Mouse (Mus musculus) erythroid progenitor cell, adult 5-6 weeks (primary cell): ENCODE measurements around the gene Hist2h3c2. TPM values are rescaled to one million over a fixed set of nuclear protein-coding genes. Genes with fewer than 3 reads are reported as not detected.

Source experiments
- ATAC-seq: replicated peaks from 2 replicates; pipeline ENCODE4 v1.8.0; 2016; ENCODE audit warnings: moderate number of reproducible peaks, mild to moderate bottlenecking, moderate TSS enrichment, inconsistent platforms; ENCODE audit not compliant: poor library complexity, low FRiP score, severe bottlenecking
- total RNA-seq, 2 experiments: library from RNA; stranded (forward) in 1 of 2; stranded (reverse) in 1 of 2; fragments of 150-400 nt in 1 of 2; fragments of 186-747, 209-891 nt in 1 of 2; gene quantifications; 2 replicates each; pipeline versions ENCODE4 v1.2.3 to v1.2.4; 2015 to 2017; ENCODE audit warnings: low replicate concordance in 2 of 2

The Hist2h3c2 gene
- total RNA-seq, 2 experiments from 2014 or later: 1,001 to 1,103 TPM

DNA sequence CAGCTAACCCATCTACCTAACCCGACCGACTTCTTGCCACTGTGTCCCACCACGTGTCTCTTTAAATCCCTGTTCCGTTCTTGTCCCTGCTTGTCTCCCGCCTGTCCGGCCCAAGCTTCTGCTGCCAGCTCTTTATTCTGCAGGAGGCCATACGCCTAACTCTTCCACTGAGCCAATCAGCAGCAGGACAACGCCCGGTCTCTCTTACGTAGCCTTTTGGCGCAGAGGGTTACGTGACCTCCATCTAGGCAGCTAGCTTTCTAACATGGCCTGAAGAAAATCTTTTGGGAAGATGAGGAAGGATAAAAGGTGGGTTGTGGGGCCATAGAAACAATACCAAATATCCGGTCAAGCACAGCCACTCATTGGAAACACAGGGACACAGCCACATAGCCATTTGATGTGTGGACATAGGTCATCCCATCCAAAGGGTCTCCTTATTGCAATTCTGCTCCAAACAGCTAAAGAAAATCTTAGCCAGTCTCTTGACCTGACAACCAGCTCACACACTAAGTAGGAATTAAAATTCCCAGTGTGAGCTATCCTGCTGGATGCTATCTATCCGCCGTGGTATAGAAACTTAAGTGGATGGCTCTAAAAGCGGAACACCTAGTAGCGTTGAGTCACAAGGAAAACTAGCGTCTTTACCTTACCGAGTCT, 23.4 kb upstream of the Hist2h3c2 start:
- ATAC-seq: peak; percentile 79

DNA sequence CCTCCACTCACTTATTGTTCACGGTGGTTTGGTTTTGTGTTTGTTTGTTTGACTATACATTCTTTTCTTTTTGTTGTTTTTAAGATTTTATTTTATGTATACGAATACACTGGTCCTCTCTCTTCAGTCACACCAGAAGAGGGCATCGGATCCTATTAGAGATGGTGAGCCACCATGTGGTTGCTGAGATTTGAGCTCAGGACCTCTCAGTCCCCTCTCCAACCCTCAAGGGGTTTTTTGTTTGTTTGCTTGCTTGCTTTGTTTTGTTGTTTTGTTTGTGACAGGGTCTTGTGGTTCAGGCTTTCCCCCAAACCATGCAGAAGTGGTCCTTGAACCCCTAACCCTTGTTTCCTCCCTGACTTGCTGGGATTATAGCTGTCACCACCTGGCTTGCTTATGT, 22.7 kb upstream of the Hist2h3c2 start:
- ATAC-seq: no peak

- no peak for ATAC-seq
Observed at GRCm38 (mm10) chr3:96260220-96260619, 21.3 kb upstream of the Hist2h3c2 start.

GRCm38 (mm10) chr3:96257190-96257589, 18.3 kb upstream of the Hist2h3c2 start:
- no peak for ATAC-seq

GRCm38 (mm10) chr3:96255926-96256593, 17.1 kb upstream of the Hist2h3c2 start:
- no peak for ATAC-seq

DNA sequence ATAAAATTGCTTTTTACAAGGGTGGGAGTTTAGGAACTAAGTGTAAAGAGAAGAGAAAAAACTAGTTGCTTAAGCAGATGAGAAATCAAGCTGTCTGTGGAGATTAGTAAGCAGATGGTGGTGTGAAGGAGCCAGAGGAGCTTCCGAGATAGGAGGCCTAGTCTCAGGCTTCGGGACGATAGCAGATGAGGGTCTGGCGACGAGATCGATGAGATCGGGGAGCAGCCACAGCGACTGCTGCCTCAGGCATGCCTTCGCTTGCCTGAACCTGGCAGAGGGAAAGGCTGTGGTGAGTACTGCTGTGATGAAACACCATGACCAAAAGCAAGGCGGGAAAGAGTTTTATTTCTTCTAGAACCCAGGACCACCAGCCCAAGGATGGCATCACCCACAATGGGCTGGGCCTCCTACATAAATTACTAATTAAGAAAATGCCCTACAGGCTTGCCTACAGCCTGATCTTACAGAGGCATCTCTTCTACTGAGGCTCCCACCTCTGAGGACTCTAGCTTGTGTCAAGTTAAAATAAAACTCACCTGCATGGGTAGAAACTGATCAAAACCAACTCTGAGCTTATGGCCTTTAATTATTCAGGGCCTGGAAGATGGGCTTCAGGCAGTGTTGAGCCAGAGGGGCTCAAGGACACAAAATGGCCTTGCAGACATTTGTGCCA, 15.9 kb upstream of the Hist2h3c2 start:
- ATAC-seq: peak; percentile 90

DNA sequence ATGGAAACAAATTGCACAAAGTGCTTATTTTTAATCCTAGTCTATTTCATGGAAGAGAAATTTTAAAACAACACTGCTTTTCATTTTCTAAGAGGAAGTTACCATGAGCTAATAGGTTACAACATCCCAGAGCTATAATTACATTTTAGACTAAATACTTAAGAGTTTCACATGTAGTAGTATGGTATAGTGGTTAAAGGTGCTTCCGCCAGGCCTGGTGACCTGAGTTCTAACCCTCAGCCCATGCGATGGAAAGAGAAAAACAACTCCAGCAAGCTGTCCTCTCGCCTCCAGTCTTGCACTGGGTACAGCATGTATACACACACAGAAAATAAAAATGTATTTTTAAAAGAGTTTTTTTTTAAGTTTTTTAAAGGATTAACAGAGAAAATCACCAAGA, 12.9 kb upstream of the Hist2h3c2 start:
- ATAC-seq: no peak

GRCm38 (mm10) chr3:96250890-96251289, 12.0 kb upstream of the Hist2h3c2 start:
- ATAC-seq: no peak

DNA sequence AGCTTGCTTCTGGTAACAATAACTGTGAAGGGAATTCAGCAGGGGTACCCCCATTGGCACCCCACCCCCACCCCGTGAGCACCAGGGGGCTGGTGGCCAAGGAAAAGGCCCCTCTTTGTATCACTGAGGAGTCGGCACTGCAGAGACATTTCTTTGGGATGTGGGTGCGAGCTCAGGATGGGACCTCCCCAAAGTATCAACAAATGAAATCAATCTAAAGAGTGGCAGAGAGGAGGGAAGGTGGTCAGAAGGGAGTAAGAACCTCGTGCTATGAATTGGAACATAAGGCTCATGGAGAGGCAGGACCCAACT, 10.1 kb upstream of the Hist2h3c2 start:
- no peak for ATAC-seq

DNA sequence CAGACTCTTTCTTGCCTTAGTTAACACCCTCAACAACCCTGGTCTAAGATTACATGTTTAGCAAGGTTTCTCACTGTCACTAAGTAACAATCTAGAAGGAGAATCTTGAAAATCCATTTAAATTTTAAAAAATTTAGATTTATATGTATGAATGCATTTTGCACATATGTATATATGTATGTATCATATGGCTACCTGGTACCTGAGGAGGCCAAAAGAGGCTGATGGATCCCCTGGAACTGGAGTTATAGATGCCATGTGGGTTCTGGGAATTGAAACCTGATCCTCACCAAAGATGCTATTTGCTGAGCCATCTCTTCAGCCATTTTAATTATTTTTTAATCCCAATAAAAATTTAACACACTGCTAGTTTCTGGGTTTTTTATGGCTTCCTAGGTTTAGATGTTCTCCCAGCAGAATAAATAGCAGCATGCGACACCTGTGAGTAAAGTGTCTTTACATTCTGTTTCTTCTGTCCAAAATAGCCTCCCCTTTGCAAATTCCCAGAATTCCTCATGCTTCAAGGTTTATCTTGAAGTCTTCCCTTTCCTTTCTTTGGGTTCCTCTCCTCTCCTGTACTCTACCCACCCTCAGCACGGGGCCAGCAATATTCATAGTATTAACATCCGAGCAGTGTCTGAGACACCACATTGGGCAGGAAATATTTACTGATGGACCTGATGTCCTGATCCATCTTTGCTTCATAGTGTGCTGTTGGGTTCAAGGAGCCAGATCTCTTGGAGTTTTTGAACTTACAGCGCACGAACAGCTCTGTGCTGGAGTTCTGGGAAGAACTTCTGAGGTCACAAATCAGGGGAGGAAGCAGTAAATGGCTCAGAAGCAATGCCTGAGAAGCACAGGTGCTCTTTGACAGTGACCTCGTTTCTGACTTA, 9.5 kb upstream of the Hist2h3c2 start:
- ATAC-seq: no peak

DNA sequence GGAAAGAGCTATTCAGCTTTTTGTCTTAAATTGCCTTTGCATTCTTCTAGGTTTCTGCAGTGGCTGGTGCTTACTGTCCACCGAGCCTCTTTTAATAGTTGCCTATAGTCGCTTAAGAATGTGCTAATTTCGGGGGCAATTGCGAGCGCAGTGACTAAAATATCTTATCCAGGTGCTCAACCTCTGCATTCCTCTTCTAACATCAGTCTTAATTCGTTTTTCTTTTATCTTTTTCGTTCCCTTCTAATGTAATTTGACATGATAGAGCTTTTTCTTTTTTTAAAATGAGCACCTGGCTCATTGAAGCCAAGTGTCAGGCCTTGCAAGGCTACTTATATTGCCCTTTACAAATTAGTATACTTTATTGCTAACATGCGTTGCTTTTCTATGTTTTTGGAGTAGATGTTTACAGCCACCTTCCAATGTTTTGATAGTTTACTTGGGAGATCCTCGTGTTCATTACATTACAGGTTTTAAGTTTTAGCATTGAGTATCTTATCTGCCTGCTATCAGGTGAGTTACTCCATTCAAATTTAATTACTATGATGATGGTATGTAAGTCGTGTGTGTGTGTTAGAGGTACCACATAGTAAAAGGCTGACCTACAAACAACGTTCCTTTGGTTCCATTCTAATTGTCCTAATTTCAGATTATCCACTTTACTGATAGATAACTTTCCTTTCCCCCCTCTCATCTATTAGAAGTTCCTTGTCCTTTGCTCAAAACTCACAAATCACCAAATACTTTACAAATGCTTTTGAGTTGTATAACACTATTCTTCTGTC, 8.6 kb upstream of the Hist2h3c2 start:
- no peak for ATAC-seq

- ATAC-seq: peak; percentile 67
Observed at GRCm38 (mm10) chr3:96246427-96246856, 7.5 kb upstream of the Hist2h3c2 start, which contains the start of gene Hist2h3c1. TSS of gene Hist2h3c1 (plus strand) at chr3:96246685.

DNA sequence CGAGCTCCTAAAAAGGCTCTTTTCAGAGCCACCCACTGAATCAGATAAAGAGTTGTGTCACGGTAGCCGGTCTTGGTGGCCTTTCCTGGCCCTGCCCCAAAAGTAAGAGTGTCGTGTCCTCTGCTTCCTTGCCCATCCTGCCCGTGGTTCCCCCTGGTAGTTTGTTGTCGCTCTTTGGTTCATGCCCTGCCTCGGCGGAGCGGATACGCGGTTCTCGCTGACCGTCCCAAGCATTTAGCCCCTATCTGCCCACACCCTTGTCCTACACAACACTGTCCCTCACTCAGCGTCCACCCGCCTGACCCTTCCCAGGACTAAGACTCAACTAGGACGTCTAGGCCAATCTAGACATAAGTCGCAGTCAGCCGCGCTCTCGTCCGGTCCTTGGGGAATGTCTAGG, 7.1 kb upstream of the Hist2h3c2 start:
- peak; percentile 58 for ATAC-seq

DNA sequence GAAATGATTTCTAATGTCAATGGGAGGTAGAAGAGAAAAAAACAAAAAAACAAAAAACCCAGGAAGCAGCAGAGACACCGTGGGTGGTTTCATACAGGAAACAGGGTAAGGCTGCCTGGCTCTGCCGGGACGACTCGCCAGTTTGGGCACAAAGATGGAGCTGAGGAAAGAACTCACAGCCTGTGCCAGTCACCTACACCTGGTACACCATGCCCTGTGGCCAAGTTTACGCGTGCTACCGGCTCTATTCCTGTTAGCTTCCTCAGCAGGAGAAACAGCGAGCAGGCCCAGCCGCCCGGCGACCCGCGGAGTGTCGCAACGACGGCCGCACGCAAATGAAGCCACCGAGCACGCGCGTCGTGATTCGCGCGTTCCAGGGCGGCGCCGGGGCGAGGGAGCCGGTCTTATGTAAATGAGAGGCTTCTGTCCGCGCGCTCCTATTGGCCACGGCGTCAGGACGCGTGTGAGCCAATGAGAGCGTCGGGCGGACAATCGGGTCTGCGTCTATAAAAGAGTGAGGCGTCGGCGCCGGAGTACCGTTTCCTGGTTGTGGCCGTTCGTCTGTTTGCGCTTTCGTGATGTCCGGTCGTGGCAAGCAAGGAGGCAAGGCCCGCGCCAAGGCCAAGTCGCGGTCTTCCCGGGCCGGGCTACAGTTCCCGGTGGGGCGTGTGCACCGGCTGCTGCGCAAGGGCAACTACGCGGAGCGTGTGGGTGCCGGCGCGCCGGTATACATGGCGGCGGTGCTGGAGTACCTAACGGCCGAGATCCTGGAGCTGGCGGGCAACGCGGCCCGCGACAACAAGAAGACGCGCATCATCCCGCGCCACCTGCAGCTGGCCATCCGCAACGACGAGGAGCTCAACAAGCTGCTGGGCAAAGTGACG, 6.3 kb upstream of the Hist2h3c2 start, which contains the start of gene Hist2h2aa1:
Hist2h2aa1 (plus strand) TSS at position 495 of the 884 bp plus-strand sequence.
- peak; percentile 55 for ATAC-seq

GRCm38 (mm10) chr3:96243921-96244572, 5.1 kb upstream of the Hist2h3c2 start:
- ATAC-seq: no peak

- no peak for ATAC-seq
Observed at GRCm38 (mm10) chr3:96240799-96241197, 1.9 kb upstream of the Hist2h3c2 start.

- peak; percentile 53 for ATAC-seq
Observed at GRCm38 (mm10) chr3:96239949-96240798, 1.2 kb upstream of the Hist2h3c2 start, which contains the start of gene Hist2h2aa2. TSS of gene Hist2h2aa2 (minus strand) at chr3:96240276.
